Mouse (Mus musculus): ENCODE results near the gene Dync1li1.
"Not testable (repeated sequence)": the region's sequence is repeated elsewhere in the genome, so short reads cannot be mapped to it uniquely, and the experiment has no call there.

Dync1li1 gene

DNA sequence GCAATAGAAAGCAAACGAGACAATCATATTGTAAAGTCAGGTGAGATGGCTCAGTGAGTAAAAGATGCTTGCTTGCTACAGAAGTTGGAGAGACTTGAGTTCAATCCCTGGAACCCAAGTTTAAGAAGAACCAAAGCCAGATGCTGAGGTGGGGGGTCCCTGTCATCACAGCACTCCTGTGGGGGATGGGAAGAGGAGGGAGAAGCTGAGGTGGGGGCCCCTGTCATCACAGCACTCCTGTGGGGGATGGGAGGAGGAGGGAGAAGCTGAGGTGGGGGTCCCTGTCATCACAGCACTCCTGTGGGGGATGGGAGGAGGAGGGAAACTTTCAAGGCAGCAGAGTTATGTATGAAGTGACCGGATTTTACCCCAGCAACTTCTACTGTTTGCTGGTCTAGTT, 15.0 kb upstream of the Dync1li1 start:
- no peak for DNase-seq (ENCODE audit: low read depth)

- no peak for DNase-seq (ENCODE audit: low read depth)
Observed at GRCm38 (mm10) chr9:114678576-114678975, 10.0 kb upstream of the Dync1li1 start.

- DNase-seq (ENCODE audit: low read depth), result no peak
Observed at GRCm38 (mm10) chr9:114679944-114680343, 8.6 kb upstream of the Dync1li1 start.

- DNase-seq (ENCODE audit: low read depth), result no peak
Observed at GRCm38 (mm10) chr9:114680531-114680930, 8.1 kb upstream of the Dync1li1 start.

DNA sequence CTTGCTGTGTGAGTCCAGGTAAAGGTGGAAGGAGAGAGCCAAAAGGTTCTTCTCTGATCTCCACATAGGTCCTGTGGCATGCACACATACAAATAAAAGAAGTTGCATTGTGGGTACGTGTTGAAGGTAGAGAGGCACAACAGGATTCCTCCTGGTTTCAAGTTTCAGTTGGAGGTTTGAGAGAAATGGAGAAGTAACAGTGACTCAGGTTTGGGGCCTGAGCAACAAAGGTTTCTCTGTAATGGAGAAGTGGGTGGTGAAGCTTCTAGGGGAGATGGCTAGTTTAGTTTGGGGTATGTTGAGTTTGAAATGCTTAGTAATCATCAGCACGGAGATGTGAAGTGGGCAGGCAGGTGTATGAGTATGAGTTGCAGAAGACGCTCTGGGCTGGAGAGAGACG, 6.4 kb upstream of the Dync1li1 start:
- no peak for DNase-seq (ENCODE audit: low read depth)

DNA sequence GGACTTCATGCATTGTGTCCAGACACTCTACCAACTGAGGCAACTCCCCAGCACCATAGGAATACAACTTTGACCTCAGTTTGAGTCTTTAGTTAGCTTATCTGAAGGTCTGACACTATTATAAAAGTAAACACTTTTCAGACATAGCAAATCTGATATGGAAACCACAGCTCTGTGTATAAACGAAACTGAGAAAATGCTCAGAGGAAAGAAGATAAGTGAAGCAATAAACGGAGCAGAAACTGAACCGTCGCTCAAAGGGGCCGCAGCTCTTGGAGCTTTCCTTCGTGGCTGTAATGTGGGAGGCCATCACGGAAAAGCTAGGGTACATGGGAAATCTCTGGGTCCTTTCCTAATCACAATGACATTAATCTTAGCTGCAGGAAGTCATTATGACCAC, 2.3 kb upstream of the Dync1li1 start:
- no peak for DNase-seq (ENCODE audit: low read depth)

DNA sequence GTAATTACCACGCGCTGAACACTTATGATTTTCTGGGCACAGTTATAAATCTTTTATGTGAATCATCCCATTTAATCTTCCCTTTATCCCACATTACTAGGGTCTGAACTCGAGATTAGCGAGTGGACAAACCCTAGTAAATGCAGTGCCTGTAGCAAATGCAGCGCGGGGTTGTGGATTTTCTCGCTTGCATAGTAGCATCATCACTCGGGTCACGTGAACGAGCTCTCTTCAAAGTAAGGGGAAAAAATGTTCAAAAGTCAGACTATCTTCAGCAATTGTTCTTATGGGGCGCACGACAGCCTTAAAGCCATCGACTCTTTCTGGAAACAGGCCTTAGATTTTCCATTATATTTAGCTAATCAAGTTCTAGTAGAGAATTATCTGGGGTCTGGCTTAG, 951 bp upstream of the Dync1li1 start:
- DNase-seq (ENCODE audit: low read depth), result no peak

GRCm38 (mm10) chr9:114688953-114689407, 390 bp downstream of the Dync1li1 start:
- DNase-seq (ENCODE audit: low read depth), result no peak

- DNase-seq (ENCODE audit: low read depth), result no peak
Observed at GRCm38 (mm10) chr9:114690119-114690601, 1.6 kb downstream of the Dync1li1 start.

DNA sequence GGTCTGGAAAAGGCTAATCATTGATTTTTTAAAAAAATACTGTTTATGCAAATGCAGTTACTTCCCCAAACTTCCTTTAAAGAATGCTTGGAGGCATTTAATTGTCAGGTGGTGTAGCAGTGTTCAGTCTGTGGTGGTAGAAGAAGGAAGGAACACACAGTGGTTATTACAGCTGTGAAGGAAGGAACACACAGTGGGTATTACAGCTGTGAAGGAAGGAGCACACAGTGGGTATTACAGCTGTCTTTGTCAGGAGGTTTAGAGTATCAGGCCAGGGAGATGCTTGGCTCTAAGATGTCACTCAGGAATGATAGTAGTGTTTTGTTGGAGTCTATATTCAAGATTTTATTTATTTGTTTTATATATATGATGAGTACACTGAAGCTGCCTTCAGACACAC, 2.5 kb downstream of the Dync1li1 start:
- no peak for DNase-seq (ENCODE audit: low read depth)

DNA sequence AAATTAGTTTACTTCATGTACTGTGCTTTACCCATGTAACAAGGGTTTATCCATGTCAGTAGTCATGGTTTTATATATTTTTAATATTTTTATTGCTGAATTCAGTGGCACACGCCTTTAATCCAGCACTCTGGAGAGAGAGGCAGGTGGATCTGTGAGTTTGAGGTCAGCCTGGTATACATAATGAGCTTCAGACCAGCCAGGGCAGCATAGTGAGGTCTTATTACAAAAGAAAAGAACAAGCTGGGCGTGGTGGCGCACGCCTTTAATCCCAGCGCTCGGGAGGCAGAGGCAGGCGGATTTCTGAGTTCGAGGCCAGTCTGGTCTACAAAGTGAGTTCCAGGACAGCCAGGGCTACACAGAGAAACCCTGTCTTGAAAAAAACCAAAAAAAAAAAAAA, 7.1 kb downstream of the Dync1li1 start:
- not testable (repeated sequence) for DNase-seq (ENCODE audit: low read depth)

DNA sequence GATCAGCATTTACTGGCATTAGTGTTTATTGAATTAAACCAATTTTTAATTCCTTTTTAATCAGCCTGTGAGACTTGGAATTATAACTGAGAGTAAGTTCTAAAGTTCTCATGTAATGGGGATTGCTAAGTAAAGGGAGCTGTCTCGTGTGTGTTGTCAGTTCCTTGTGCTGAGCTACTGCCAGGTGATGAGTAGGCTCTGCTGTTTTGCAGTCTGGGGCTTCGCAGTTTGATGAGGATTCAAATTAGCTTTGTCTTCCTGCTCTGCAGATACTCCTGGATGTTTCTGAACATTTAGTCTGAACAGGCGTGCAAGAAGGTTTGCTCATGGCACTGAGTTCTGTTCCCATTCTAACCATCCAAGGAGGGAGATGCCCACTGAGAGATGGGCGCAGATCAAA, 8.5 kb downstream of the Dync1li1 start:
- no peak for DNase-seq (ENCODE audit: low read depth)

DNA sequence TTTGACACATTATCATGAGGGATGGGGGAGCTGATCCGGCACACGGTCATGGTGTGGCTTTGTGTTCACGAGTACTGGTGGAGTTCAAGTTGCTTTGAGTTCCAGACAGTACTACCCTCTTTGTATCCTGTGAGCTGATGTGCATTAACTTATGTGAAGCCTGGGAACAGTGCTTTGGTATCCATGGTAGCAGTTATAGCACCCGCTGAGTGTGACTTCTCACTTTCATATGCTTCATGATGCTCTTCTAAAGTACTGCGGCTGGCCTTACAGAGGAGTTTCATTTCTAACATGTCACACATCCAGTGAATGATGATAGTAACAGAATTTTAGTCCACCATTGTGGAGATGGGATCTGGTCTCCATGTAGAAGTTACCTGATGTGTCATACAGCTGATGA, 9.3 kb downstream of the Dync1li1 start:
- no peak for DNase-seq (ENCODE audit: low read depth)

DNA sequence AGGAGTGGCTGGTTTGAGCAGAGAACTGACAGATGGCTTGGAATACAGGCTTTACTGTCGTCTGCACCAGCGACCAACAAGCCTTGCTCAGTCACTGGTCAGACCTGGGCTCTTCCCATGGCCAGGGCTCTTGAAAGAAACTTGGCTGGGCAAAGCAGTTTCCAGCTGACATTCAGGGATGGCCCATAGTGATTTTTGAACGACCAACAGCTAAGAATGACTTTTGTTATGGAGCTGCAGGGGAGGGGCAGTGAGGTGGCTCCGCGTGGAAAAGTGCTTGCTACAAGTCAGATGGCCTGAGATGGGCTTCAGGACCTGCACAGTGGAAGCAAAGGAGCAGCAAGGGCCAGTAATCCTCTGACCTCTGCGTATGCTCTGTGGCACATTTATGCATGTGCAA, 10.7 kb downstream of the Dync1li1 start:
- no peak for DNase-seq (ENCODE audit: low read depth)

DNA sequence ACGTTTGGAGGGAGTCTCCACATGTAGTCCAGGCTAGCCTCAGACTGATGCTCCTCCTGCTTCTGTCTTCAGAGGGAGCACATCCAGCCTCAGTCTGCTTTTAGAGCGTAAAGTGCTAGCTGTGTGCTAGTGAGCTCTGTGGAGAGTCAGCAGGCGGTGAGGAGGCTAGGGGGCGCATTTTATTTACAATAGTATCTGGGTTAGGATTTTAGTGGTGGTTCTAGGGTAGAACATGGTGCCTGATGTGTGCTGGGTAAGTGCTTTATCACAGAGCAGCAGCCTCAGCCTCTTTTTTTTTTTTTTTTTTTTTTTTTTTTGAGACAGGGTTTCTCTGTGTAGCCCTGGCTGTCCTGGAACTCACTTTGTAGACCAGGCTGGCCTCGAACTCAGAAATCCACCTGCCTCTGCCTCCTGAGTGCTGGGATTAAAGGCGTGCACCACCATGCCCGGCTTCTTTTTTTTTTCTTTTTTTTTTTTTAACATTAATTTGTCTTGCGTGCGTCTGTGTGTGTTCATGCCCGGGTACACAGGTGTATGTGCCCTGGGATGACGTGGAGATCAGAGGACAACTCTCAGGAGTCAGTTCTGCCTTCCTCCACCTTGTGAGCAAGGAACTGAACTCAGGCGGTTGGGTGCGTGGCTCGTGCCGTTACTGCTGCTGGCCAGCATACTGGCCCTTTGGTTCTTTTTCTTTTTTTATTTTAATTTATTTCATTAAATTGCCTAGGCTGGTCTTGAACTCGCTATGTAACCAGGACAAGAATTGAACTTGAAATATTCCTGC, 11.5 kb downstream of the Dync1li1 start:
- DNase-seq (ENCODE audit: low read depth), result no peak

GRCm38 (mm10) chr9:114701031-114701430, 12.4 kb downstream of the Dync1li1 start:
- DNase-seq (ENCODE audit: low read depth), result no peak

- DNase-seq (ENCODE audit: low read depth), result no peak
Observed at GRCm38 (mm10) chr9:114701921-114702320, 13.3 kb downstream of the Dync1li1 start.

GRCm38 (mm10) chr9:114707805-114708204, 19.2 kb downstream of the Dync1li1 start:
- DNase-seq (ENCODE audit: low read depth), result no peak

- DNase-seq (ENCODE audit: low read depth), result no peak
Observed at GRCm38 (mm10) chr9:114710345-114710744, 21.8 kb downstream of the Dync1li1 start.

DNA sequence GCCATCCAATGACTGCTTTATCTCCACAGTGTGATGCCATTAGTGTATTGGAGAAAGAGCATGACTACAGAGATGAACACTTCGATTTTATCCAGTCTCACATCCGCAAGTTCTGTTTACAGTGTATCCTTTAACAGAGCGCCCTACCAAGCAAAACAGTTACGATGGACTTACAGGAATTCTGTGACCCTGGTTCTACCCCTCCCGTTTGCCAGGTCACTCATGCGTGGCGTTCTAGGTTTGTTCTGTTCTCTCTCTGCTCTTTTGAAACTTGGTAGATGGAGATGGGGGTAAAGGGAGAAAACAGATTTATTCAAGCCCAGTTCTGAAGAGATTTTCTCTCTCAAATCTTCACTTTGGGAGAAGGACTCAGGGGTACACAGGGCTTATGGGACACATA, 24.9 kb downstream of the Dync1li1 start:
- no peak for DNase-seq (ENCODE audit: low read depth)

DNA sequence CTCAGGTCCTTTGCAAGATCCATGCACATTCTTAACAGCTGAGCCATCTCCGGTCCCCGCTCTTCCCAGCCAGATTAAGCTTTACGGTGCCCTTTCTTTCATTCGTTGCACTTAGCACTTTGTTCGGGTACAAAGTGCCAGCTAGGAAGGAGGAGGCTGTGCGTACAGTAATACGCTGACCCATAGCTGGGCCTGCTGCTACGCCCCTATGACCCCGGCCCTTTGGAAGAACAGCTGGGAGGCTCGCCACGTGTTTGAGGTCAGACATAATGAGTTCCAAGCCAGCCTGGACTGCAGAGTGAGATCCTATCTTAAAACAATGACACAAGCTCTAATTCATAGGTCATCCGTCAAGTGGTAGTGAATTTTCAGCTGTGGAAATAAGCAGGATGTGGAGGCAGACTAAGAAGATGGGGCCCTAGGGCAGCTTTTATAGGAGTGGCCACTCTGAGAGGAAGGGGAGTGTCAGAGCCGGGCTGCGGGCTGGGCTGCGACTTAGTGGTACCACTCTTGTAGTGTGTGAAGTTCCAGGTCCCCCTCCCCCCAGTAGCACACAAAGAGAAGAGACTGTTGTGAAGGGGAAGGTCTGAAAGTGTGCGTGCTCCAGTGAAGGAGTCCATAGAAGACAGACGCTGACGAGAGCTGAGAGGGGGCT, 28.2 kb downstream of the Dync1li1 start:
- DNase-seq (ENCODE audit: low read depth), result no peak

- peak; percentile 42 for DNase-seq (ENCODE audit: low read depth)
Observed at GRCm38 (mm10) chr9:114727315-114727714, 38.7 kb downstream of the Dync1li1 start.

- not testable (repeated sequence) for DNase-seq (ENCODE audit: low read depth)
Observed at GRCm38 (mm10) chr9:114728432-114728831, 39.8 kb downstream of the Dync1li1 start.

Measured in c-Kit-positive CD71-positive TER-119-negative erythroid progenitor cells, embryonic 14.5 days (primary cell).